Mouse (Mus musculus): ENCODE results near the gene Isca1. TPM values are rescaled to one million over a fixed set of nuclear protein-coding genes. Genes with fewer than 3 reads are reported as not detected.
A peak's percentile ranks its signal among the peaks of the same experiment; 100 is the strongest.

Gene Isca1
- 145 and 149 TPM in 2 replicates for polyA plus RNA-seq (2015; fragmentation: Nextera tagmentation; extraction: Ambion mirVana)

DNA sequence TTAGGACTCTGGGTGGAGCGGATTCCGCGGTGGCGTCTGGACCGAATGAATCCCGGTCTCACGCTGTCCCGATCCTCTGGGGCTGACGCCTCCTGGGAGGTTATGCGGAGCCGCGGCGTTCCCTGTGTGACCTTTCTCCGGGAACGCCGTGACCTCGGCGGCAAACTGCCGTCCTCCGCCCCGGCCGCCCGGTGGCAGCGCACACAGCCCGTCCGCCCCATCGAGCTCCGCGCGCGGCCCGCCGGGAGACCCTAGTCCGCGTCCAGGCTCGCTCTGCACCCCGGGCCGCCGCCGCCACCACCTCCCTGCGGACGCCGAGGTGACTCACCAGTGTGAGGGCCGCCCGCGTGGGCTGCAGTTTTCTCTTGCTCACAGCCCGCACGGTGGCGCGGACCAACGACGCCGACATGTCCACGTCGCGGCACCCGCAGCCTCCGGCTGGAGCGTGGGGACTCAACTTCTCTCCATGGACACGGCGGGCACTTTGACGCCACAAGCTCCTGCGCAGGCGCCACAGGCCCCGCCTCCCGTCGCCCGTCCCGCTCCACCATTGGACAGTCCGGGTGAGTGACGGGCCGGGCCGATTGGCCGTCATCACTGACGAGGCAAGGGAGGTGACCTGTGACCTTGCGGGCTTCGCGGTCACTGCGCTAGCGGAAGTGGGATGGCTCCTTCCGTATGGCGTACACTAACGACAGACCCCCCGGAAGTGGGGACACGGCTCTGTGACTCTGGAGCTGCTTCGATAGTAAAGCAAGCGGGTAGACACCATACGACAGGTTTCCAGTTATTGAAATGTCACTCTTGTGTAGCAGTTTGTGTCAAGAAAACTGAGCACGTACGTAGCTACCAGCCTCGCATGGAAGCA lies at the start of gene Isca1:
Isca1 (minus strand) TSS at position 515 of the 868 bp plus-strand sequence.
- Histone ChIP-seq H3K4me3 (replicated peaks; ENCODE audit: low read length) (peak within 1 kb of the TSS; percentile 75), H3K27me3 (replicated peaks; ENCODE audit: control insufficient read depth, insufficient read depth, low read length) (no peaks in the 10 kb centered on the region), H3K9ac (replicated peaks; ENCODE audit: low read depth, low read length) (peak within 1 kb of the TSS; percentile 80), H3K27ac (ENCODE audit: low read length) (peak within 1 kb of the TSS; percentile 99), H3K36me3 (ENCODE audit: control insufficient read depth, insufficient read depth) (no peaks in the 10 kb centered on the region), H3K4me2 (ENCODE audit: low read length) (peak within 1 kb of the TSS; percentile 68), H3K9me3 (ENCODE audit: control insufficient read depth, low read length) (no peaks in the 10 kb centered on the region), H3K4me1 (replicated peaks; ENCODE audit: control insufficient read depth, insufficient read depth, low read length) (peaks cover 31% of the 10 kb centered on the region)
- under 1% methylated on average over 79 of the region's 91 CpGs for WGBS
- peak; percentile 97 for ATAC-seq

DNA sequence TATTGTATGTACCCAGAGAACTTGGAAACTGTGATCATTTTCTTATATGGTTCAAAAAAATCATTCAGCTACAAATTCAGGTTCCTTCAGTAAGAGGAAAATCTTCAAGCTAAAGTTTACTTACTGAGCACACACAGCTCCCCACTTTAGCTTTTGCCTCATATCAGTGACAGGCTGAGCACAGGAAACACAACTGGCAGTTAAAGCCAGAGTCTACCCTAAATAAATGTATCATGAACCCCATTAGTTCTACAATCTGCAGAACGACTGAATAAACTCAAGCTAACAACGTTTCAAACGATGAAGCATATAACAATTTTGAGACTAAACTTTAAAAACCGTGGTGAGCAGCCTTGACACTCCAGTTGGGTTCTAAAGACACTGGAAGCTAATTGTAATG lies 47.7 kb upstream of the Isca1 start:
- 93% methylated on average over 4 of the region's 4 CpGs for WGBS

GRCm38 (mm10) chr13:59814109-59814591 lies 44.5 kb upstream of the Isca1 start:
- Histone ChIP-seq H3K9ac (replicated peaks; ENCODE audit: low read depth, low read length) (no peak overlapping the region), H3K9me3 (ENCODE audit: control insufficient read depth, low read length) (no peaks in the 10 kb centered on the region), H3K27ac (ENCODE audit: low read length) (no peak overlapping the region), H3K4me3 (replicated peaks; ENCODE audit: low read length) (no peak overlapping the region), H3K36me3 (ENCODE audit: control insufficient read depth, insufficient read depth) (peaks cover 44% of the 10 kb centered on the region), H3K27me3 (replicated peaks; ENCODE audit: control insufficient read depth, insufficient read depth, low read length) (no peaks in the 10 kb centered on the region), H3K4me1 (replicated peaks; ENCODE audit: control insufficient read depth, insufficient read depth, low read length) (peaks cover 5% of the 10 kb centered on the region; the same call in 1 of the 2 replicates), H3K4me2 (ENCODE audit: low read length) (no peak overlapping the region)
- ATAC-seq: no peak
- WGBS: 80% methylated on average over 6 of the region's 6 CpGs

More for the DNA sequence above, 47.7 kb upstream of the Isca1 start:
- Histone ChIP-seq H3K27ac (ENCODE audit: low read length) (no peak overlapping the region), H3K27me3 (replicated peaks; ENCODE audit: control insufficient read depth, insufficient read depth, low read length) (no peaks in the 10 kb centered on the region), H3K4me3 (replicated peaks; ENCODE audit: low read length) (no peak overlapping the region), H3K4me1 (replicated peaks; ENCODE audit: control insufficient read depth, insufficient read depth, low read length) (peaks cover 30% of the 10 kb centered on the region), H3K9ac (replicated peaks; ENCODE audit: low read depth, low read length) (no peak overlapping the region), H3K36me3 (ENCODE audit: control insufficient read depth, insufficient read depth) (peaks cover 22% of the 10 kb centered on the region; the same call in 1 of the 2 replicates), H3K4me2 (ENCODE audit: low read length) (no peak overlapping the region), H3K9me3 (ENCODE audit: control insufficient read depth, low read length) (no peaks in the 10 kb centered on the region)
- ATAC-seq: no peak

- peaks cover 61% of the 10 kb centered on the region for H3K36me3 ChIP-seq (ENCODE audit: control insufficient read depth, insufficient read depth)
- no peak for ATAC-seq
Measured at GRCm38 (mm10) chr13:59811581-59811980, 42.0 kb upstream of the Isca1 start.

DNA sequence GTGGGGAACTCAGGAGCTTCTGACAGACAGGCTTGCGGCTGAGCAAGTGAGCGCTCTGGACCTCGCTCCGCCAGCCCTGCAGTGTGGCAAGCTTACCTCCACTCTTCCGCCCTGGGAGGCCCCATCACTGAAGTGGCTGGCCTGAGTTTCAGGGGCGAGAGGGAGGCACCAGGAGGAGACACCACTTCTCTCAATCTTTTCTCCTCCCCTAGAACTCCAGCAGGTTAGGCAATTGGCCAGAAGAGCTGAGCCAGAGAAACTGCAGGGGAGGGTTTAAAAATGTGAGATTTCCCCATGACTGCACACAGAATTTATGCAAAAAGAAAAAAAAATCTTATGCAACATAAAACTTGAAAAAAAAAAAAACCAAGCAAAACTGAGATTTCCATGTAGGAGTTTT lies 31.4 kb upstream of the Isca1 start:
- no peak for ATAC-seq
- Histone ChIP-seq H3K4me3 (replicated peaks; ENCODE audit: low read length) (no peak overlapping the region), H3K36me3 (ENCODE audit: control insufficient read depth, insufficient read depth) (peaks cover 52% of the 10 kb centered on the region), H3K4me1 (replicated peaks; ENCODE audit: control insufficient read depth, insufficient read depth, low read length) (no peaks in the 10 kb centered on the region), H3K9me3 (ENCODE audit: control insufficient read depth, low read length) (no peaks in the 10 kb centered on the region), H3K27ac (ENCODE audit: low read length) (no peak overlapping the region), H3K4me2 (ENCODE audit: low read length) (no peak overlapping the region), H3K27me3 (replicated peaks; ENCODE audit: control insufficient read depth, insufficient read depth, low read length) (no peaks in the 10 kb centered on the region), H3K9ac (replicated peaks; ENCODE audit: low read depth, low read length) (no peak overlapping the region)
- WGBS: 78% methylated on average over 6 of the region's 6 CpGs

More at GRCm38 (mm10) chr13:59811581-59811980, 42.0 kb upstream of the Isca1 start:
- Histone ChIP-seq H3K4me2 (ENCODE audit: low read length) (no peak overlapping the region), H3K9me3 (ENCODE audit: control insufficient read depth, low read length) (no peaks in the 10 kb centered on the region), H3K27me3 (replicated peaks; ENCODE audit: control insufficient read depth, insufficient read depth, low read length) (no peaks in the 10 kb centered on the region), H3K27ac (ENCODE audit: low read length) (no peak overlapping the region), H3K4me1 (replicated peaks; ENCODE audit: control insufficient read depth, insufficient read depth, low read length) (no peaks in the 10 kb centered on the region), H3K4me3 (replicated peaks; ENCODE audit: low read length) (no peak overlapping the region), H3K9ac (replicated peaks; ENCODE audit: low read depth, low read length) (no peak overlapping the region)
- 93% methylated on average over 3 of the region's 3 CpGs for WGBS

GRCm38 (mm10) chr13:59800077-59800476 lies 30.5 kb upstream of the Isca1 start:
- ATAC-seq: no peak
- Histone ChIP-seq H3K27me3 (replicated peaks; ENCODE audit: control insufficient read depth, insufficient read depth, low read length) (no peaks in the 10 kb centered on the region), H3K9ac (replicated peaks; ENCODE audit: low read depth, low read length) (no peak overlapping the region), H3K4me1 (replicated peaks; ENCODE audit: control insufficient read depth, insufficient read depth, low read length) (no peaks in the 10 kb centered on the region), H3K9me3 (ENCODE audit: control insufficient read depth, low read length) (no peaks in the 10 kb centered on the region), H3K27ac (ENCODE audit: low read length) (no peak overlapping the region), H3K4me2 (ENCODE audit: low read length) (no peak overlapping the region), H3K4me3 (replicated peaks; ENCODE audit: low read length) (no peak overlapping the region), H3K36me3 (ENCODE audit: control insufficient read depth, insufficient read depth) (peaks cover 55% of the 10 kb centered on the region)
- 96% methylated on average over 2 of the region's 2 CpGs for WGBS

GRCm38 (mm10) chr13:59798306-59798705 lies 28.7 kb upstream of the Isca1 start:
- 95% methylated on average over 1 of the region's 1 CpGs for WGBS
- no peak overlapping the region for H3K9ac ChIP-seq (replicated peaks; ENCODE audit: low read depth, low read length)
- no peaks in the 10 kb centered on the region for H3K27me3 ChIP-seq (replicated peaks; ENCODE audit: control insufficient read depth, insufficient read depth, low read length)
- H3K36me3 ChIP-seq (ENCODE audit: control insufficient read depth, insufficient read depth): peaks cover 57% of the 10 kb centered on the region
- H3K4me3 ChIP-seq (replicated peaks; ENCODE audit: low read length): no peak overlapping the region
- no peak overlapping the region for H3K4me2 ChIP-seq (ENCODE audit: low read length)
- H3K4me1 ChIP-seq (replicated peaks; ENCODE audit: control insufficient read depth, insufficient read depth, low read length): no peaks in the 10 kb centered on the region
- no peak for ATAC-seq
- H3K9me3 ChIP-seq (ENCODE audit: control insufficient read depth, low read length): no peaks in the 10 kb centered on the region
- H3K27ac ChIP-seq (ENCODE audit: low read length): no peak overlapping the region

DNA sequence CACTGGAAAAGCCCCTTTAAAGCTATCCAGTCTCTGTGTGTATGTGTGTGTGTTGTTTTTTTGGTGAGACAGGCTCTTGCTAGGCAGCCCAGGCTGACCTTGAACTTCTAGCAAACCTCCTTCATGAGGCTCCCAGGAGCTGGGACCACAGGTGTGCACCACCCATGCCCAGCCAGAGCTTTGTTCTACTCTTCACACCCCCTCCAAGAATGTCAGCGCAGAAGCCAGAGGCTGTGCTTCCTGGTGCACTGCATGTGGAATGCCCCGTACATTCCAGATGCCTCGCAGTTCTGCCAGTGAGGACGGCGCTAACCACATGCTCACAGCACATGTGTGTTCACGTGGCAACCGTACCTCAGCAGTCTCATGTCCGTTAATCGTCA lies 26.8 kb upstream of the Isca1 start:
- Histone ChIP-seq H3K27me3 (replicated peaks; ENCODE audit: control insufficient read depth, insufficient read depth, low read length) (no peaks in the 10 kb centered on the region), H3K36me3 (ENCODE audit: control insufficient read depth, insufficient read depth) (peaks cover 60% of the 10 kb centered on the region), H3K4me3 (replicated peaks; ENCODE audit: low read length) (no peak overlapping the region), H3K4me2 (ENCODE audit: low read length) (no peak overlapping the region), H3K4me1 (replicated peaks; ENCODE audit: control insufficient read depth, insufficient read depth, low read length) (no peaks in the 10 kb centered on the region), H3K9me3 (ENCODE audit: control insufficient read depth, low read length) (no peaks in the 10 kb centered on the region), H3K27ac (ENCODE audit: low read length) (no peak overlapping the region), H3K9ac (replicated peaks; ENCODE audit: low read depth, low read length) (no peak overlapping the region)
- ATAC-seq: no peak
- WGBS: 97% methylated on average over 9 of the region's 9 CpGs

GRCm38 (mm10) chr13:59795807-59796465 lies 26.3 kb upstream of the Isca1 start:
- WGBS: 95% methylated on average over 6 of the region's 6 CpGs
- Histone ChIP-seq H3K9ac (replicated peaks; ENCODE audit: low read depth, low read length) (no peak overlapping the region), H3K4me1 (replicated peaks; ENCODE audit: control insufficient read depth, insufficient read depth, low read length) (no peaks in the 10 kb centered on the region), H3K4me2 (ENCODE audit: low read length) (no peak overlapping the region), H3K36me3 (ENCODE audit: control insufficient read depth, insufficient read depth) (peaks cover 62% of the 10 kb centered on the region), H3K27me3 (replicated peaks; ENCODE audit: control insufficient read depth, insufficient read depth, low read length) (no peaks in the 10 kb centered on the region), H3K9me3 (ENCODE audit: control insufficient read depth, low read length) (no peaks in the 10 kb centered on the region), H3K27ac (ENCODE audit: low read length) (no peak overlapping the region), H3K4me3 (replicated peaks; ENCODE audit: low read length) (no peak overlapping the region)
- ATAC-seq: no peak
